Mouse (Mus musculus) midbrain, embryonic 15.5 days (tissue): Measurements from ENCODE around the gene Hmga2. TPM values are rescaled to one million over a fixed set of nuclear protein-coding genes. Genes with fewer than 3 reads are reported as not detected.

ENCODE experiments used
- ATAC-seq: fragments of 200-750 bp; cut with Nextera tagmentation; replicated peaks from 2 replicates; pipeline ENCODE4 v1.8.0; 2017; ENCODE audit warnings: moderate TSS enrichment
- H3K27ac ChIP-seq: fragments of 300-500 bp; sonication (generic); 2 replicates; pipeline ENCODE4 v1.5.1; 2015; ENCODE audit warnings: mild to moderate bottlenecking, inconsistent platforms
- H3K27me3 ChIP-seq: fragments of 300-500 bp; sonication (generic); replicated peaks from 2 replicates; pipeline ENCODE4 v1.6.1; 2015; ENCODE audit warnings: inconsistent platforms
- H3K36me3 ChIP-seq: fragments of 300-500 bp; sonication (generic); replicated peaks from 2 replicates; pipeline ENCODE4 v1.6.1; 2015; ENCODE audit warnings: inconsistent platforms
- H3K4me1 ChIP-seq: fragments of 300-500 bp; sonication (generic); 2 replicates; pipeline ENCODE4 v1.6.1; 2015; ENCODE audit warnings: inconsistent platforms
- H3K4me2 ChIP-seq: fragments of 300-500 bp; sonication (generic); 2 replicates; pipeline ENCODE4 v1.6.1; 2015; ENCODE audit warnings: inconsistent platforms, mild to moderate bottlenecking, moderate library complexity
- H3K4me3 ChIP-seq: fragments of 300-500 bp; sonication (generic); 2 replicates; pipeline ENCODE4 v1.5.1; 2015; ENCODE audit warnings: mild to moderate bottlenecking, inconsistent platforms
- H3K9ac ChIP-seq: fragments of 300-500 bp; sonication (generic); 2 replicates; pipeline ENCODE4 v1.6.1; 2015; ENCODE audit warnings: mild to moderate bottlenecking, inconsistent platforms
- H3K9me3 ChIP-seq: fragments of 300-500 bp; sonication (generic); 2 replicates; pipeline ENCODE4 v1.6.1; 2016; ENCODE audit warnings: inconsistent platforms
- WGBS: fragments of 180-500 bp; shearing (Covaris S2); methylation state at CpG from one replicate; pipeline ENCODE4 v1.1.7; 2015; ENCODE audit warnings: mixed read lengths; 5-methylcytosine and 5-hydroxymethylcytosine counted together
- polyA plus RNA-seq: library from polyadenylated mRNA; unstranded; fragments of >200 nt; fragmentation: Nextera tagmentation; extraction: Ambion mirVana; gene quantifications from 2 replicates; pipeline ENCODE4 v1.2.1, GENCODE M21; 2015

Gene Hmga2
- polyA plus RNA-seq, 1 experiment from 2014 or later, result 1.1 TPM

DNA sequence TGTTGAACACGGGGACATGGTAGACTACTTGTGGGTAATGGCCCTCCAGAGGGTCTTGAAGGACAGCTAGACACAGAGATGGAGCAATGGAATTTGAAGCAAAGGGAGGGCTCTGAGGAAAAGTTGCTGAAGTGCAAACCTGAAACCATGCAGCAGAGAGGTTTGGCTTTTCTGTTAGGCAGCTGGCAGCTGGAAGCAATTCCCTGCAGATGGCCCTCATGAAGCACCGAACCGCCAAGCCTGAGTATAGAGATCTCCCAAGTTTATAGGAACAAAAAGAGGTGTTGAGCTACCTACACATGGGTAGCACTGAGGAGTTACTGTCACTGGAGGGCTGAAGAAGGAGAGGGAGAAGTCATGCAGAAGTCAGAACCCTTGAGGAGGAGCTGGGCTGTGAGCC, 13.3 kb upstream of the Hmga2 start:
- WGBS, result 93% methylated on average over 3 of the region's 3 CpGs
- Histone ChIP-seq H3K4me1 (no peaks in the 10 kb centered on the region), H3K9ac (no peak overlapping the region), H3K27ac (no peak overlapping the region), H3K9me3 (0 out of 2 replicates have a peak, but pooled peaks cover 3% of the 10 kb centered on the region), H3K4me2 (no peak overlapping the region), H3K4me3 (no peak overlapping the region), H3K27me3 (no peaks in the 10 kb centered on the region), H3K36me3 (no peaks in the 10 kb centered on the region)
- ATAC-seq, result no peak

DNA sequence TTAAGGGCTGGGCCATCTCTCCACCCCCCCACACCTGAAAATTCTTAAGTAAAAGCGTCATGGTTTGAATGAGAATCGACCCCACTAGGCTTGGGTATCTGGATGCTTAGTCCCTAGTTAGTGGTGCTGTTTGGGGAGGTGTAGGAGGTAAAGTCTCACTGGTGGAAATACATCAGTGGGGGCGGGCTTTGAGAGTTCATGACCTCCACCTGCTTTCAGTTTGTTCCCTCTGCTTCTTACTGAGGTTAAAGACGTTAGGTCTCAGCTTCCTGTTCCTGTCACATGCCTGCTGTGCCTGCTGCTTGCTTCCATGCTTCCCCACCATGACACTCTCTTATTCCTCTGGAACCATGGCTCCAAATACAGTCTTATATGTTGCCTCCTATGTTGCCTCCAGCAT, 12.3 kb upstream of the Hmga2 start:
- H3K9me3 ChIP-seq, result 0 out of 2 replicates have a peak, but pooled peaks cover 3% of the 10 kb centered on the region
- 81% methylated on average over 4 of the region's 4 CpGs for WGBS
- H3K27me3 ChIP-seq, result no peaks in the 10 kb centered on the region
- no peak for ATAC-seq
- H3K4me2 ChIP-seq, result no peak overlapping the region
- H3K27ac ChIP-seq, result no peak overlapping the region
- H3K4me3 ChIP-seq, result no peak overlapping the region
- H3K4me1 ChIP-seq, result no peaks in the 10 kb centered on the region
- no peaks in the 10 kb centered on the region for H3K36me3 ChIP-seq
- no peak overlapping the region for H3K9ac ChIP-seq

DNA sequence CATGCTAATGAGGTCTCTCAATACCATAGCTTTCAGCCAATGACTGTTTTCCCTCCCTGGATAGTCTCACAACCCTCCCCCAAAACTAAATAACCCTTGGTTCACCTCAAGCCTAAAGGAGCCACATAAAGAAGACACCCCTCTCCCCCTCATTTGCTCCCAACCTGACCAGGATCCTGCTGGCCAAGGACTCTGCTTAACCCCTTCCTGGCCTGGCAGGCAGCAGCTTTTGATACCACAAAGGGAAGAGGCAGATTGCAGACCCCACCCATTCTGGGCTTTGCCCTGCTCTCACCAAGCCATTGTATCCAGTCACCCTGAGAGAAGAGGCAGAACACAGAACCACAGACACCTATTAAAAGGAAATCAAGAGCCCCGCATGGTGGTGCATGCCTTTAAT, 11.6 kb upstream of the Hmga2 start:
- no peak for ATAC-seq
- Histone ChIP-seq H3K27ac (no peak overlapping the region), H3K9me3 (0 out of 2 replicates have a peak, but pooled peaks cover 3% of the 10 kb centered on the region), H3K4me3 (no peak overlapping the region), H3K36me3 (no peaks in the 10 kb centered on the region), H3K9ac (no peak overlapping the region), H3K27me3 (no peaks in the 10 kb centered on the region), H3K4me2 (no peak overlapping the region), H3K4me1 (no peaks in the 10 kb centered on the region)
- WGBS, result 88% methylated on average over 1 of the region's 1 CpGs

DNA sequence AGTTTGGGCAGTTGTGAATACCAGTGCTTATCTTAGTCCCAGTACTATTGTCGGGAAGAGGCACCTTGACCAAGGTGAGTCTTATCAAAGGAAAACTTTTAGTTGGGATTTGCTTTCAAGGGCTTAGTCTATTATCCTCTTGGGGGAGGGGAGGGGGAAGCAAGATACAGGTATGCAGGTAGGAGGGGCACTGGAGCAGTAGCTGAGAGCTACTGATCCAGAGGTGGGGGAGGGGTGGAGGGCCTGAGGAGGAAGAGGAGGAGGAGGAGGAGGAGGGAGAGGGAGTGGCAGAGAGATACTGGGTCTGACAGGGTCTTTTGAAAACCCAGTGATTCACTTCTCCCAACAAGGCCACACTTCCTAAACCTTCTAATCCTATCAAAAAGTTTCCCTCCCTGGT, 9.2 kb upstream of the Hmga2 start:
- Histone ChIP-seq H3K9me3 (0 out of 2 replicates have a peak, but pooled peaks cover 3% of the 10 kb centered on the region), H3K27ac (no peak overlapping the region), H3K27me3 (no peaks in the 10 kb centered on the region), H3K4me2 (no peak overlapping the region), H3K36me3 (no peaks in the 10 kb centered on the region), H3K9ac (no peak overlapping the region), H3K4me3 (no peak overlapping the region), H3K4me1 (no peaks in the 10 kb centered on the region)
- WGBS, result 85% methylated on average over 1 of the region's 1 CpGs
- ATAC-seq, result no peak

DNA sequence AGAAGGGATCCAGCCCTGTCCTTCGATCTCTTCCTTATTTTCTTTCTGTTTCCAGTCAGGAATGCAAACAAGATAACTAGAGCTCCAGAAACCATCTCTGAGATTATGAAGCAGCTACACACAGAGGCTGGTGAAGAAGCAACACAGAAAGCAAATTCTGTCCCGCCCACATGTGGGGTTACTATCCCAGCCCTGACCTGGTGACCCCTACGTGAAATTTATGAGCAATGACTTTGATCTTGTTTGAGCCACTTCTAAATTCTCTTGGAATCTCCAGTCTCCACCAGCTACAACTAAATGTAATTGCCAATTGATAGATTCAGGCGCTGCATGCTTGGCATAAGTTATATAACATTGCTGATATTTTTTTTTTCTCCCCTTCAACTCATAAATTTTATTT, 7.9 kb upstream of the Hmga2 start:
- Histone ChIP-seq H3K27me3 (peaks cover 5% of the 10 kb centered on the region; the same call in 1 of the 2 replicates), H3K4me1 (no peaks in the 10 kb centered on the region), H3K4me3 (no peak overlapping the region), H3K9me3 (0 out of 2 replicates have a peak, but pooled peaks cover 3% of the 10 kb centered on the region), H3K27ac (no peak overlapping the region), H3K9ac (no peak overlapping the region), H3K36me3 (no peaks in the 10 kb centered on the region), H3K4me2 (no peak overlapping the region)
- no peak for ATAC-seq
- 77% methylated on average over 4 of the region's 4 CpGs for WGBS

DNA sequence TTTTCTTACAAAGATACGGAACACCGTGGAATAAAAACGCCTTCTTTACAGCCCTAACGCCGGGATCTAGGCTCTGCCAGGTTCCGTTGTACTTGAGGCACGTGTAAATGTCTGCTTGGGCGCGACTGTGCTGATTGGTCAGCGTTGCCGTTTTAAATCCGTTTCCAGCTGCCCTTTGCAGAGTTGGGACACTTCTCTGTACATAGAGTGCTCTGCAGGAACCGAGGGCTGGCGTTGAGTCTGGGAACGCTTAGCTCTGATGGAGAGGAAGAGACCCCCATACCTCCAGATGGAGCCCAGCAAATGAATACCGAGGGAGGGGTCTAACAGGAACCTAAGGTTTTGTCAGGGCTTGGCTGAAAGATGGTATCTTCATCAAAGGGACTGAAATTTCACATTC, 1.9 kb upstream of the Hmga2 start:
- no peak overlapping the region for H3K27ac ChIP-seq
- H3K9ac ChIP-seq, result no peak overlapping the region
- H3K4me1 ChIP-seq, result peaks cover 43% of the 10 kb centered on the region
- peaks cover 15% of the 10 kb centered on the region; the same call in 1 of the 2 replicates for H3K27me3 ChIP-seq
- no peak for ATAC-seq
- under 1% methylated on average over 16 of the region's 16 CpGs for WGBS
- H3K4me3 ChIP-seq, result peak overlapping the region; percentile 61; the same call in 1 of the 2 replicates
- H3K4me2 ChIP-seq, result peak overlapping the region; percentile 99
- H3K9me3 ChIP-seq, result no peaks in the 10 kb centered on the region
- H3K36me3 ChIP-seq, result no peaks in the 10 kb centered on the region

DNA sequence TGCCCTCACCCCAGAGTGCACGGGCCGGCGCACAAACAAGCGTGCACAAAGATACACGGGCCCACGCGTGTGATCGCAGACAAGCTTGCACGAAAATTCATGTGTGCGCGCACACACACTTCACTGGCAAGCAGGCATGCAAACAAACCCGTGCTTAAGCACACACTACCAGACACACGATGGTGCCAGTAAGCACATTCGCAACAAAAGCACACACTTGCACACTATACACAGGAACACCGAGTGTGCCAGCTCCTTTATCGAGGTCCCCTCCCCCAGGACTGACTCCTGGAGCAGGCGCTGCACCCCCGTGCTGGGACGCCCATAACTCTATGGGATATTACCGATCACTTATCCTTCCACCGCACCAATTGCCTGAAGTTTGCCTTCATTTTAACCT, 1.2 kb upstream of the Hmga2 start:
- ATAC-seq, result no peak

DNA sequence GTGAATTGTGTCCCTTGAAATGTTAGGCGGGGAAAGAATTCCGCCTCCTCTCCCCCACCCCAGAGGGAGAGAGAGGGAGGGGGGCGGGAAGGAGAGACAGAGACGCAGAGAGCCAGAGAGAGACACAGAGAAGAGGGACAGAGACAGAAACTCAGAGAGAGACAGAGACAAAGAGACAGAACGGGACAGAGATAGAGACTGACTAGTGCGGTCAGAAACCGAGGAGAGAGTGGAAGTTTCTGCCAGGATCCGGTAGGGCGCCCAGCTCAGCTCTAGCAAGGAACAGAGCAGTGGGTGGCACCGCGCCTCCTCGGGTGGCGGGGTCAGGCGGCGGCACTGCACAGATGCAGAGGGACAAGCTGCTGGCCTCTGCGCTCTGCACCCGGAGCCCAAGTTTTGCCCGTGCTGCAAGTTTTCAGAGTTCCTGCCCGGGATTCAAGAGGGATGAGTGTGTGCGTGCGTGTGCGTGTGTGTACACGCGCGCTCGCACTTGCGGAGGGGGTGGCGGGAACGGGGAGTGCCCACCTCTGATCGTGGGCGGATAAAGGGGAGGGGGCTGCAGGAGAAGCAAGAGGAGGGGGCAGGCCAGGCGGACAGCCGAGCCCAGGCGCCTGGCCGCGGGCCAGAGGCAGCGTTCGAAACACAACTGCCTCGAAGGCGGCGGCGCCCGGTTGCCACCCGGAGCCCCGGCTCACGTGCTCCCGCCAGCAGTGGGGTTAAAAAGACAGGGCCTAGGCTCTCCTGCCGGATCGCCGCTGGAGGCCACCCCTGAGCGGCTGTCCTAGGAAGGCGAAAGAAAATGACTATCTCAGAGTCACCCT, 457 bp upstream of the Hmga2 start:
- peaks cover 17% of the 10 kb centered on the region; the same call in 1 of the 2 replicates for H3K27me3 ChIP-seq
- under 1% methylated on average over 52 of the region's 52 CpGs for WGBS
- peak overlapping the region; percentile 99 for H3K4me2 ChIP-seq
- peak overlapping the region; percentile 56 for H3K27ac ChIP-seq
- no peaks in the 10 kb centered on the region for H3K36me3 ChIP-seq
- H3K4me1 ChIP-seq, result peaks cover 43% of the 10 kb centered on the region
- H3K4me3 ChIP-seq, result peak overlapping the region; percentile 61
- H3K9ac ChIP-seq, result peak overlapping the region; percentile 53; the same call in 1 of the 2 replicates
- peak; percentile 70 for ATAC-seq
- H3K9me3 ChIP-seq, result no peaks in the 10 kb centered on the region

More for the DNA sequence above, 1.2 kb upstream of the Hmga2 start:
- H3K36me3 ChIP-seq, result no peaks in the 10 kb centered on the region
- peaks cover 17% of the 10 kb centered on the region; the same call in 1 of the 2 replicates for H3K27me3 ChIP-seq
- H3K9me3 ChIP-seq, result no peaks in the 10 kb centered on the region
- under 1% methylated on average over 21 of the region's 21 CpGs for WGBS
- H3K4me2 ChIP-seq, result peak overlapping the region; percentile 99
- no peak overlapping the region for H3K9ac ChIP-seq
- peak overlapping the region; percentile 61 for H3K4me3 ChIP-seq
- H3K4me1 ChIP-seq, result peaks cover 43% of the 10 kb centered on the region
- H3K27ac ChIP-seq, result no peak overlapping the region

DNA sequence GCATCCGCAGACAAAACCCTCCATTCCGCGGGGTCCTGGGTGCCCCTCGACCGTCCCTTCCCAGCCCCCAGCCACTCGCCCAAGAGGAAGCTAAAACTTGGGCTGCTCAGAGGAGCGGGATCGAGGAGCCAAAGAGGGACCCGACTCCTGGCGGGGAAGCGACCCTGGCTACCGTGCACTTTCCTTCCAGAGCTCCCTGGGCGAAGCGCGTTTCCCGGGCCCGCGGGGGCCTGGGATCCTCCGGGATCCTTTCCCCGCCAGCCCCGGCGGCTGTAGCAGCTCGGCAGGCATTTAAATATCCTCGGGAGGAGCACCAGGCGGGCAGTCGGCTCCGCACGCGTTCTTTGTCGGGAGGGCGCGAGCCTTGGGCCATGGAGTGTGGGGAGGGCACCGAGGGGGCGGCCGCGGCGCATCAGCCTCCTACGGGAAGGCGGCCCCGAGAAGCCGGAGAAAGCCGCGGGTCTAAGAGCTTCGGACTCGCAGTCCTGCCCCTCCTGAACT, 1.2 kb downstream of the Hmga2 start:
- peaks cover 43% of the 10 kb centered on the region for H3K4me1 ChIP-seq
- H3K9ac ChIP-seq, result peak overlapping the region; percentile 53
- peak overlapping the region; percentile 61 for H3K4me3 ChIP-seq
- peak overlapping the region; percentile 56; the same call in 1 of the 2 replicates for H3K27ac ChIP-seq
- peak overlapping the region; percentile 99 for H3K4me2 ChIP-seq
- H3K36me3 ChIP-seq, result no peaks in the 10 kb centered on the region
- WGBS, result under 1% methylated on average over 45 of the region's 45 CpGs
- ATAC-seq, result peak; percentile 32; the same call in 1 of the 2 replicates
- H3K27me3 ChIP-seq, result peaks cover 17% of the 10 kb centered on the region; the same call in 1 of the 2 replicates
- H3K9me3 ChIP-seq, result no peaks in the 10 kb centered on the region

DNA sequence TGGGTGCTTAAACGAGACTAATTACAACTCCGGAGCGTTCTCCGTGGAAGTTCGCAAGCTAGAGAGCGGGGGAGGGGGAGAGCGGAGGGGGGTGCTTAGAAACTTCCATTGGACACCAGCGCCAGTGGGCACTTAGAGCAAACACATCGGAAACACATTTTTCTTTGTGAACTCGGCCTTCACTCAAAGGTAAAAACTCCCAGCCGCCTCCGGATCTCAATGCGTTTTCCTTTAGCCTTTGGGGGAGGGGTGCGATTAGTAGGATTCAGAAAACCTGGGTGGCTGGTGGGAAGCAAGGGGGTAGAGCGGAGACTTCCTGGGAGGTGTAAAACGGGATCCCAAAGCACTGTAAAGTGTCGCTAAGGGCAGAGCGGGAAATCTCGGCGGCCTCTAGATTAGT, 2.0 kb downstream of the Hmga2 start:
- under 1% methylated on average over 20 of the region's 20 CpGs for WGBS
- no peak for ATAC-seq
- H3K27ac ChIP-seq, result no peak overlapping the region

DNA sequence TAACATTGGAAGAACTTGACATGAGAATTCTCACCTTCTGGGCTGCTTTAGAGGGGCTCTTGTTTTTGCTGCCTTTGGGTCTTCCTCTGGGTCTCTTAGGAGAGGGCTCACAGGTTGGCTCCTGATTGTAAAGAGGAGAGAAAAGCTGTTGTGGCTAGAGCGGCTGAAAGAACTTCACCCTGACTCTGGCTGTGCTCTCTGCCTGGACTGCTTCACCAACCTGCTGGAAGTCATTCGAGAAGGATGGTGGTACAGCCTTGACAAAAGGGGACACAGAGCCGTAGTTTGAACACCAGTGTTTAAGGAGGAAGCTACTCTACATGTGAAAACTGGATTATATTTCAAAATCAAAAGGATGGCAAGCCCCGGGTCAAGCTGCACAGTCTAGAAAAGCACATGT, 3.1 kb downstream of the Hmga2 start:
- Histone ChIP-seq H3K9me3 (no peaks in the 10 kb centered on the region), H3K4me2 (no peak overlapping the region), H3K4me1 (peaks cover 41% of the 10 kb centered on the region), H3K9ac (no peak overlapping the region), H3K4me3 (no peak overlapping the region), H3K27ac (no peak overlapping the region), H3K27me3 (peaks cover 8% of the 10 kb centered on the region; the same call in 1 of the 2 replicates), H3K36me3 (no peaks in the 10 kb centered on the region)
- no peak for ATAC-seq
- WGBS, result 38% methylated on average over 4 of the region's 4 CpGs

More for the DNA sequence above, 2.0 kb downstream of the Hmga2 start:
- Histone ChIP-seq H3K36me3 (no peaks in the 10 kb centered on the region), H3K4me2 (peak overlapping the region; percentile 99), H3K4me1 (peaks cover 43% of the 10 kb centered on the region), H3K4me3 (peak overlapping the region; percentile 61), H3K27me3 (peaks cover 12% of the 10 kb centered on the region; the same call in 1 of the 2 replicates), H3K9ac (no peak overlapping the region), H3K9me3 (no peaks in the 10 kb centered on the region)

DNA sequence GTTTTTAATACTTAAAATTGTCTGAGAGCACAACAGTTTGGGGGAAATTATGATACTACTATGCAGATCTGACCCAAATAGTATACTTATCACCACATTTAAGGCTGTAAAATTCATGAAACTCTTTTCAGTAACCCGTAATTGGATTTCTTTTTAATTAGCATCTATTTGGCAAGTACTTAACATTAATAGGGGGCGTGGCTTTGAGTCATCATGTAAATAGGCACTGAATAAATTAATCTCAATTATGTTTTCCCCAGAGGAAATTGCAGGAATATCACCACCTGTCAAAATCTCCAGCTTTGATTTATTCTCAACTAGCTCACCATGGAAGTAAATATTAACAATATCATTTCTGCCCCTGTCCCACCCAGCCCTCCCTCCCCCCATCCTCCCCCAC, 3.7 kb downstream of the Hmga2 start:
- H3K27ac ChIP-seq, result no peak overlapping the region
- no peak overlapping the region for H3K9ac ChIP-seq
- no peaks in the 10 kb centered on the region for H3K9me3 ChIP-seq
- 72% methylated on average over 2 of the region's 2 CpGs for WGBS
- no peak overlapping the region for H3K4me3 ChIP-seq
- peaks cover 35% of the 10 kb centered on the region for H3K4me1 ChIP-seq
- peaks cover 8% of the 10 kb centered on the region; the same call in 1 of the 2 replicates for H3K27me3 ChIP-seq
- no peak overlapping the region for H3K4me2 ChIP-seq
- no peak for ATAC-seq
- H3K36me3 ChIP-seq, result no peaks in the 10 kb centered on the region
